Mouse (Mus musculus) left cerebral cortex, adult 11 months (tissue): ENCODE results near the gene Lats1.
"Not testable (repeated sequence)": the region's sequence is repeated elsewhere in the genome, so short reads cannot be mapped to it uniquely, and the experiment has no call there.

Experiments used
- DNase-seq: peaks from one replicate; pipeline ENCODE4 v3.0.0; 2022; ENCODE audit warnings: low spot score

Gene Lats1

DNA sequence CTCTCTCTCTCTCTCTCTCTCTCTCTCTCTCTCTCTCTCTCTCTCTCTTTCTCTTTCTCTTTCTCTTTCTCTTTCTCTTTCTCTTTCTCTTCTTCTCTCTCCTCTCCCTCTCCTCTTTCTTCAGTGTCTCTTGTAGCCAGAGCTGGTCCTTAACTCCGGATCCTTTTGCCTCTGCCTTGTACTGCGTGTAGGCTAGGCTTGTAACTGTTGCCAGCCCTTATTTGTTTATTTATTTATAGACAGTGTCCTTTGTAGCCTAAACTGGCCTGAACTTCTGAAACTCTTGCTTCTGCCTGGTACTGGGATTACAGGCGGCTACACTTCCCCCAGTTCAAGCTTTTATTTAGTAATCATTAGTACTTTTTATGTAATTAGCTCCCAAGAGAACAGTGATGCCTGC is 46.0 kb downstream of the Lats1 start:
- DNase-seq, result no peak

DNA sequence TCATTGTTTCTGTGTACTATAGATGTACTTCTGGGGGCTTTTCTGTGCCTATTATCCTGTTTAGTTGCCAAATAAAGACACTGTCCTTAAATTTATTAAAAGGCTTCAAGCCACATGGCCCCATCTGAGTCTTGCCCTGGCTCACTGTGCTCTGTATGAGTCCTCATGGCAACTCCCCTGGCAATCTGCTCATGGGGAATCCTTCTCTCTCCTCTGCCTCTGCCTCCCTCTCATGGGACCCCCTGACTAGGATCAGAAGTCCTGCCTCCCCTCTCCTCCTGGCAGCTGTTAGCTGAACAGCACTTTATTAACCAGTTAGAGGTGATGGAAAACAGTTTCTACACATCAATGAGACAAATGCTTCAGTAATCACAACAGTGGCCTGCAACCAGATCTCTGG is 50.6 kb downstream of the Lats1 start:
- no peak for DNase-seq

GRCm38 (mm10) chr10:7737122-7737521 is 56.1 kb downstream of the Lats1 start:
- DNase-seq, result no peak

- no peak for DNase-seq
These were observed 56.9 kb downstream of the Lats1 start for GRCm38 (mm10) chr10:7737914-7738313.

DNA sequence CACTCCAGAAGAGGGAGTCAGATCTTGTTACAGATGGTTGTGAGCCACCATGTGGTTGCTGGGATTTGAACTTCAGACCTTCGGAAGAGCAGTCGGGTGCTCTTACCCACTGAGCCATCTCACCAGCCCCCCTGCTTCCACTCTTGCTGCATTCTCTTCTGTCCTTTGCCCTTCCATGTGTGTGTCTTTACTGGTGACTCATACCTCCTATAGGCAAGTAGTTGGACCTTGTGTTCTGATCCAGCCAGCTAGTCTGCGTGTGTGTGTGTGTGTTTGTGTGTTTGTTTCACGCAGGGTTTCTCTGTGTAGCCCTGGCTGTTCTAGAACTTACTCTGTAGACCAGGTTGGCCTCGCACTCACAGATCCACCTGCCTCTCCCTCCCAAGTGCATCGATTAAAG is 64.5 kb downstream of the Lats1 start:
- DNase-seq, result not testable (repeated sequence)

GRCm38 (mm10) chr10:7748752-7749151 is 67.7 kb downstream of the Lats1 start:
- DNase-seq, result no peak

DNA sequence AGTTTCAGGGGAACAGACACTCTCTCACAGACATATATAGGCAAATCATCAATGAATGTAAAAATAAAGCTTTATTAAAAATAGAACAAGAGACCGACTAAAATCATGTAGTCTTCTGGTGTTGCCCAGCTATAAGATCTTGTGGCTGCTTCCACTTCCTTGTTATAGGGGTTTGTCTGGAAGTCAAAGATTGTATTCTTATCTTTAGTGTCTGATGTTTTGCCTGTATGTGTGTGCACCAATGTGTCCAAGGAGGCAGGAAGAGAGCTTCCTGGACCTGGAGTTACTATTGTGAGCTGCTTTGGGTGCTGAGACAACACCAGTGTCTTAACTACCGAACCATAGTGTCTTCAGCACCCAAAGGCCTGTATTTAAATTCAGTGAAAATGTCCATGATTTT is 76.5 kb downstream of the Lats1 start:
- no peak for DNase-seq
